Mouse (Mus musculus) liver, embryonic 14.5 days (tissue): ENCODE results near the gene Pear1. TPM values are rescaled to one million over a fixed set of nuclear protein-coding genes. Genes with fewer than 3 reads are reported as not detected.

Experiments used
- ATAC-seq: fragments of 200-750 bp; cut with Nextera tagmentation; 2 replicates; pipeline ENCODE4 v1.8.0; 2017; ENCODE audit warnings: moderate number of reproducible peaks, mild to moderate bottlenecking, moderate library complexity; ENCODE audit not compliant: insufficient read depth
- DNase-seq, 3 experiments: peaks; one replicate each; pipeline ENCODE4 v3.0.0-alpha.2; 2012 to 2013; ENCODE audit warnings: low read depth in 3 of 3, low spot score in 3 of 3
- H3K27ac ChIP-seq: fragments of 300-500 bp; sonication (generic); 2 replicates; pipeline ENCODE4 v1.5.1; 2014; ENCODE audit warnings: moderate library complexity, mild to moderate bottlenecking, control low read depth, inconsistent platforms
- H3K27me3 ChIP-seq: fragments of 300-500 bp; sonication (generic); 2 replicates; pipeline ENCODE4 v1.6.1; 2014; ENCODE audit warnings: mild to moderate bottlenecking, low read length, moderate library complexity; ENCODE audit not compliant: control insufficient read depth, insufficient read depth
- H3K36me3 ChIP-seq: fragments of 300-500 bp; sonication (generic); replicated peaks from 2 replicates; pipeline ENCODE4 v1.6.1; 2014; ENCODE audit warnings: low read depth; ENCODE audit not compliant: control insufficient read depth, insufficient read depth
- H3K4me1 ChIP-seq, 2 experiments: fragments of 200-500 bp in 1 of 2; fragments of 300-500 bp in 1 of 2; sonication (generic) in 1 of 2; replicated peaks; 2 replicates each; pipeline ENCODE4 v1.6.1; 2012 to 2014; ENCODE audit warnings: antibody characterized with exemption in 1 of 2, inconsistent platforms in 1 of 2, low read length in 1 of 2; ENCODE audit not compliant: control insufficient read depth in 2 of 2, insufficient read depth in 2 of 2
- H3K4me2 ChIP-seq: fragments of 300-500 bp; sonication (generic); 2 replicates; pipeline ENCODE4 v1.6.1; 2014; ENCODE audit warnings: low read depth, mild to moderate bottlenecking, control low read depth, moderate library complexity
- H3K4me3 ChIP-seq, 2 experiments: fragments of 200-500 bp in 1 of 2; fragments of 300-500 bp in 1 of 2; sonication (generic) in 1 of 2; 2 replicates each; pipeline ENCODE4 v1.5.1; 2012 to 2014; ENCODE audit warnings: low read depth in 2 of 2, low read length in 2 of 2, mild to moderate bottlenecking in 2 of 2, control low read depth in 1 of 2, inconsistent platforms in 1 of 2, moderate library complexity in 1 of 2; ENCODE audit not compliant: insufficient read depth in 1 of 2
- H3K9ac ChIP-seq: fragments of 300-500 bp; sonication (generic); replicated peaks from 2 replicates; pipeline ENCODE4 v1.6.1; 2014; ENCODE audit warnings: mild to moderate bottlenecking, control low read depth, moderate library complexity
- H3K9me3 ChIP-seq: fragments of 300-500 bp; sonication (generic); 2 replicates; pipeline ENCODE4 v1.6.1; 2016; ENCODE audit warnings: low read length, mixed read lengths; ENCODE audit not compliant: control insufficient read depth
- CTCF ChIP-seq: IDR thresholded peaks from 2 replicates; pipeline ENCODE4 v1.5.1; 2016; ENCODE audit warnings: antibody characterized with exemption, low read depth, control low read depth
- EP300 ChIP-seq: IDR thresholded peaks from 2 replicates; pipeline ENCODE4 v1.6.1; 2016; ENCODE audit warnings: antibody characterized with exemption, low read depth
- WGBS: fragments of 180-500 bp; shearing (Covaris S2); extraction: QIAGEN DNeasy Blood & Tissue Kit; methylation state at CpG from one replicate; pipeline ENCODE4 v1.1.7; 2014; ENCODE audit not compliant: insufficient replicate concordance; 5-methylcytosine and 5-hydroxymethylcytosine counted together
- polyA plus RNA-seq, 2 experiments: library from polyadenylated mRNA; depleted of rRNA in 1 of 2; stranded (reverse) in 1 of 2; unstranded in 1 of 2; fragments of >200 nt; fragmentation: Nextera tagmentation in 1 of 2; extraction: Ambion mirVana in 1 of 2; gene quantifications; 2 replicates each; pipeline versions ENCODE4 v1.2.1 to v1.2.3; 2012 to 2014

Gene Pear1
- polyA plus RNA-seq, 2 experiments = 3.8 to 5.4 TPM

- no peak overlapping the region for H3K4me3 ChIP-seq
- ATAC-seq (no peak), DNase-seq (no peak)
- H3K4me1 ChIP-seq = peaks cover 0 to 2% of the 10 kb centered on the region in 2 experiments; a peak in 1 of 4 replicates
- no peak overlapping the region for H3K27ac ChIP-seq
- no peaks in the 10 kb centered on the region for H3K9me3 ChIP-seq
- no peak overlapping the region for H3K9ac ChIP-seq
- no peak overlapping the region for H3K4me2 ChIP-seq
- H3K27me3 ChIP-seq = no peaks in the 10 kb centered on the region; the same call in 1 of the 2 replicates
- WGBS = 48% methylated on average over 23 of the region's 23 CpGs
- TF ChIP-seq EP300 = no peak
- no peak for TF ChIP-seq CTCF
- no peaks in the 10 kb centered on the region for H3K36me3 ChIP-seq
Observed at GRCm38 (mm10) chr3:87778283-87778682, 45.8 kb downstream of the Pear1 start.

GRCm38 (mm10) chr3:87771088-87771487 lies 53.0 kb downstream of the Pear1 start:
- H3K27ac ChIP-seq = no peak overlapping the region
- H3K36me3 ChIP-seq = no peaks in the 10 kb centered on the region
- no peaks in the 10 kb centered on the region; the same call in none of the 2 replicates for H3K27me3 ChIP-seq
- peaks cover 0 to 4% of the 10 kb centered on the region in 2 experiments; a peak in 2 of 4 replicates for H3K4me1 ChIP-seq
- no peak for DNase-seq
- ATAC-seq = no peak; the same call in 1 of the 2 replicates
- no peak overlapping the region for H3K4me3 ChIP-seq
- no peak overlapping the region for H3K9ac ChIP-seq
- H3K4me2 ChIP-seq = no peak overlapping the region
- TF ChIP-seq CTCF = no peak
- TF ChIP-seq EP300 = no peak
- 25% methylated on average over 6 of the region's 6 CpGs for WGBS
- no peaks in the 10 kb centered on the region for H3K9me3 ChIP-seq

GRCm38 (mm10) chr3:87770280-87770679 lies 53.8 kb downstream of the Pear1 start:
- TF ChIP-seq EP300 = no peak
- peak; percentile 84 for TF ChIP-seq CTCF
- Histone ChIP-seq H3K36me3 (no peaks in the 10 kb centered on the region), H3K9ac (no peak overlapping the region), H3K4me2 (no peak overlapping the region), H3K27ac (no peak overlapping the region), H3K4me3 (no peak overlapping the region), H3K27me3 (no peaks in the 10 kb centered on the region; the same call in none of the 2 replicates), H3K4me1 (peaks cover 0 to 4% of the 10 kb centered on the region in 2 experiments; a peak in 2 of 4 replicates), H3K9me3 (no peaks in the 10 kb centered on the region)
- no peak for ATAC-seq
- 0% methylated on average over 4 of the region's 4 CpGs for WGBS
- peak in 2 of 3 experiments; percentile 27 to 36 for DNase-seq

- TF ChIP-seq EP300 (no peak), CTCF (no peak)
Observed at GRCm38 (mm10) chr3:87769506-87769905, 54.6 kb downstream of the Pear1 start.

GRCm38 (mm10) chr3:87768844-87769243 lies 55.3 kb downstream of the Pear1 start:
- Histone ChIP-seq H3K27ac (no peak overlapping the region), H3K9ac (no peak overlapping the region), H3K4me2 (peak overlapping the region; percentile 37), H3K4me1 (peaks cover 0 to 4% of the 10 kb centered on the region in 2 experiments; a peak in 2 of 4 replicates), H3K27me3 (no peaks in the 10 kb centered on the region; the same call in none of the 2 replicates), H3K4me3 (peak overlapping the region; percentile 37 to 51), H3K36me3 (no peaks in the 10 kb centered on the region), H3K9me3 (no peaks in the 10 kb centered on the region)
- ATAC-seq = peak; percentile 40; the same call in 1 of the 2 replicates
- peak in 2 of 3 experiments; percentile 26 to 43 for DNase-seq
- TF ChIP-seq EP300 (no peak), CTCF (peak; percentile 82)
- WGBS = under 1% methylated on average over 37 of the region's 37 CpGs

More at GRCm38 (mm10) chr3:87769506-87769905, 54.6 kb downstream of the Pear1 start:
- ATAC-seq (no peak), DNase-seq (no peak)
- H3K27ac ChIP-seq = no peak overlapping the region
- H3K4me2 ChIP-seq = no peak overlapping the region
- no peaks in the 10 kb centered on the region for H3K9me3 ChIP-seq
- H3K27me3 ChIP-seq = no peaks in the 10 kb centered on the region; the same call in none of the 2 replicates
- no peaks in the 10 kb centered on the region for H3K36me3 ChIP-seq
- 56% methylated on average over 8 of the region's 8 CpGs for WGBS
- H3K9ac ChIP-seq = no peak overlapping the region
- peaks cover 0 to 4% of the 10 kb centered on the region in 2 experiments; a peak in 2 of 4 replicates for H3K4me1 ChIP-seq
- H3K4me3 ChIP-seq = no peak overlapping the region
